Mouse (Mus musculus) liver, embryonic 14.5 days (tissue): ENCODE measurements at regions not wholly inside any gene's neighbourhood (a gene's known extent, or its start where the extent isn't known, plus 50 kb on each side); places are given as distances from the start of the nearest gene placed in this dataset.

Experiments
- CTCF ChIP-seq: IDR thresholded peaks from 2 replicates; pipeline ENCODE4 v1.5.1; 2016; ENCODE audit warnings: antibody characterized with exemption, low read depth, control low read depth
- EP300 ChIP-seq: IDR thresholded peaks from 2 replicates; pipeline ENCODE4 v1.6.1; 2016; ENCODE audit warnings: antibody characterized with exemption, low read depth

- TF ChIP-seq CTCF (no peak), EP300 (no peak)
These were observed 203.0 kb upstream of the Ndst3 start for GRCm38 (mm10) chr3:123893691-123894090.
